Comparison of ENCODE assay signal across 8 mouse cellular contexts in genomic region chr8:75033511-75034243, GRCm38 (mm10). TPM values are rescaled to one million over a fixed set of nuclear protein-coding genes. Genes with fewer than 3 reads are reported as not detected.
DNase-seq lines count a peak whose midpoint lies in the region; ATAC-seq lines count a peak whose summit lies in the region.

Gene Tom1, plus strand, starts transcription at chr8:75033705.

- peak; percentile 99 for DNase-seq in adipocyte (ENCODE audit: low spot score)
- peak; percentile 98 for DNase-seq in embryo, embryonic 10 days (ENCODE audit: low spot score)
- peak; percentile 97 for DNase-seq in gastrocnemius, postnatal 10 days
- DNase-seq in induced T-regulatory cell, adult 2 months (ENCODE audit: low read depth), result peak; percentile 100
- peak; percentile 94 to 100 for DNase-seq in left cerebral cortex, adult 9 months (ENCODE audit: low spot score in 2 of 2)
- peak; percentile 97 for DNase-seq in right cerebral cortex, postnatal 14 days
- peak; percentile 98 to 99 for DNase-seq in urinary bladder, postnatal 36 days (ENCODE audit: low spot score in 2 of 2)

- peak; percentile 88 for ATAC-seq in megakaryocyte progenitor cell, adult 5-6 weeks (replicated peaks; ENCODE audit: poor library complexity)

RNA-seq across cellular contexts. Expression of gene Tom1, which starts in this region (rescaled TPM):
- 10 to 100 TPM; 43.2 to 47.1 TPM for total RNA-seq in gastrocnemius, postnatal 10 days (2021)
- total RNA-seq in megakaryocyte progenitor cell, adult 5-6 weeks (2015), result 29.6 and 48.4 TPM in 2 replicates
- total RNA-seq in megakaryocyte progenitor cell, adult 5-6 weeks (2017), result 26.4 and 34.4 TPM in 2 replicates

Comparison
In these comparisons a context has a peak if more than half of its experiments do, and no peak if none do; other contexts are left out.
1. Peak in every context shown above with its lines: DNase-seq and ATAC-seq.